Mouse (Mus musculus) c-Kit-positive CD71-positive TER-119-positive erythroid progenitor cells, embryonic 14.5 days (primary cell): ENCODE measurements around the gene 0610037L13Rik.
A peak's percentile ranks its signal among the peaks of the same experiment; 100 is the strongest.

Source experiments
- DNase-seq: peaks from one replicate; pipeline ENCODE4 v3.0.0-alpha.2; 2013; ENCODE audit warnings: low spot score

0610037L13Rik gene

DNA sequence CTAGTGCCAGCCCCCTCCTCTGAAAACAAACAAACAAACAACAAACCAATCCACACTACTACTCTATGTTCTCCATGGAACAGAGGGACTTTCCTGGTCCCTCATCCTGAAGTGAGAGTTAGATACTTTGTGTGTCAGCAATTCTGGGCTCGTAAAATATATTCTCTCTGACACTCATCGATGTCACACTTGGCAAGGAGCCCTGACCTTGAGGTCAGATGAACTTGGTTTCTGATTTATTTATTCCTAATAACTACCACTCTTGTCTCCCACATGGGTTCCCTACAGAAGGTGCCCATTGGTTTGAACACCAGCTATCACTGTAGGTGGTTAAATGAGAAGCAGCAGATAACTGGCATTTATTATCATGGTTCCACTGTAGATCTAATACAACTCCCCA is 30.7 kb downstream of the 0610037L13Rik start:
- no peak for DNase-seq

GRCm38 (mm10) chr4:107921152-107921695 is 31.6 kb downstream of the 0610037L13Rik start:
- DNase-seq: peak; percentile 25

DNA sequence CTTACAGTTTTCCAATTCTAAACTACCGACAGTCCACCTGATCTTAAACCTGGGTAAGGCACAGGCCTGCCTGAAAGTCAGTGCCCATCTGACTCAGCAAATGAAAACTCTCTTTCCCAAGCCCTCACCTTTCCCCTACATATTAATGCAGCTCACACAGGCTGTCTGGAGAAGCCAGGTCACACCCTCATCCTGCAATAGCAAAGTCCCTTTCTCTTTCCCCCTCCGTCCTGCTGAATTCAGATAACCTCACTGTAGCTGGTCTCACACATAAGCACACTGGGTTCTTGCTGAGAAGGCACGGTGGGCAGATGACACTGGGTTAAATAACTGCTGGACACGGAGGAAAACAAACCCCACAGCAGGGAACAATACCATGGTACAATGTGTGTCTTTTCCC is 32.3 kb downstream of the 0610037L13Rik start:
- peak; percentile 33 for DNase-seq

GRCm38 (mm10) chr4:107923145-107923802 is 33.7 kb downstream of the 0610037L13Rik start, which contains the start of gene Cpt2:
Gene Cpt2 (minus strand): TSS chr4:107923610.
- peak; percentile 95 for DNase-seq

DNA sequence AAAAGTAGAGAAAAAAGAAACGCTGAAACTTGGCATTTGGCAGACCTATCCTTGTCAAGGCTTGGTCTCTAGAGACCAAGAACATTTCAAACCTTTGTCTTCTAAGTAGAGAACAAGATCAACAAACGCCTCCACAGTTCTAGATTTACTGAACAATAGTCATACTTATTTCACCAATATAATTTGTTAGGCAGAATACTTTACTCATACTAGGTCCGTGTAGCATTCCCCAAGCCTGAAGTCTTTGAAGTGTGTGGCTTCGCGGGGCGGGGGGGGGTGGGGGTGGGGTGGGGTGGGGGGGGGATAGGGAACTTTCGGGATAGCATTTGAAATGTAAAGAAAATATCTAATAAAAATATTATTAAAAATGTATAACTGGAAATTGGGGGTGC is 34.2 kb downstream of the 0610037L13Rik start:
- DNase-seq: no peak

DNA sequence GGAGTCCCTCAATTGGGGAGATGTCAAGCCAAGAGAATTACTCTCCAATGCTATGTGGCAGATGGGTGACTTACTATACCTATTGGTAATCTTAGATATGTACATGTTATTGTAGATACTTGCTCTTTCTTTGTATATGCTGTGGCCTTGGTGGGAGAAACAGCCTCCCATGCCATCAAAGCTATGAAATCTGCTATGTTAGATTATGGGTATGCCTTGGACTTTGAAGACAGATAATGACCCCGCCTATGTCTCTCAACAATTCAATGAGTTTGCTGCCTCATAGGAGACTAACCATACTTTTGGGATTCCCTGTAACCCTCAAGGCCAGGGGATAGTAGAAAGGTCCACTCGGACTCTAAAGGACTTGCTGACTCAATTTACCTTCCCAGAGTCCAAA is 38.7 kb downstream of the 0610037L13Rik start:
- peak; percentile 22 for DNase-seq

DNA sequence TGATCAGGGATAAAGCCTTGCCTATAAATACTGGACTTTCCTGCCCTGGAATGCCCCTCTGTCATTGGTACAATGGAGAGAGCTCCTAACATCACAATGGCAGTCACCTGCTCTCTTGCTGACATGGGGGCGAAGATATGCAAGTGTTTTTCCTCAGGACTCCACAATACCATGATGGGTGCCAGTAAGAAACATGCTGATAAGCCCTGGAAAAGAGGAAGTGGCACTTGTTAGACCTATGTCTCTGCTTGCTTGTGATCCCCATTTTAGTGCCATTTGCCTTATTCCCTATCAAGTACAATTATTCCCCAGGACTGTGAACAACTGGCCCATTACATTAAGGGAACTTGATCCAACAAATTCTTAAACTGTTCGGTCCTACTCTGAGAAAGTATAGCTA is 39.1 kb downstream of the 0610037L13Rik start:
- no peak for DNase-seq

DNA sequence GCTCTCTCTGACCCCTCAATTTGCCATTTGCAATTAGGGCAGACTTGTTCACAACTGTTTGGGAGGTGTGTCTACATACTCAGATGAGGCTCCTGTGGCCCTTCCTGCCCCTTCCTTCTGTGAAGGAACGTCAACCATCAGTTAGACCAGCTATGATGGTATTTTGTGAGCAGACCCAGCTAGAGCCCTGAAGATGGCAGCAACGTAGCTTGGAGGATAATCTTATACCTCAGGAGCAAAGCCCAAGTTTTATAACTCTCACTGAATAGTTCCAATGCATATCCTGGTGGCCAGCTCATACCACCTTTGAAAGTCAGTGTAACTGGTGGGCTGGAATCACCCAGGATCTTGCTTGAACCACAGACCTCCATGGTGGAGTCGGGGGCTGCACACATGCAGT is 41.8 kb downstream of the 0610037L13Rik start:
- no peak for DNase-seq

GRCm38 (mm10) chr4:107933239-107933638 is 43.6 kb downstream of the 0610037L13Rik start:
- no peak for DNase-seq

DNA sequence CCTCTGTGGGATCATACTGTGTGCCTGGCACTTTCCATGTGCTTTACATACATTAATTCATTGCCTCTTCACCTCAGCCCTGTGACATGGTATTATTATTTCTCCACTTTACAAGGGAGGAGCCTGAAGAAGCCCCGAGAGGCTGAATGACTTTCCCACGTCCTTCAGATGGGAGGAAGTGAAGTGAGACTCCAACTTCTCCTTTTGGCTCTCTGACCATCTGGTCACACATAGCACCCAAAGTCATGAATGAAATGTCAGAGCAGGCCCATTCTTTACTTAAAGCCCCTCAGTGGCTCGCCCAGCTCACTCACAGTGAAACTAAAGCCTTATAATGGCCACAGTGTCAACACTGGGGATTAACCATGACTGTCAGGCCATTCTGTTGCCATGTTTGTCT is 45.6 kb downstream of the 0610037L13Rik start:
- no peak for DNase-seq

GRCm38 (mm10) chr4:107937338-107937737 is 47.7 kb downstream of the 0610037L13Rik start:
- no peak for DNase-seq

- DNase-seq: no peak
These were observed 48.5 kb downstream of the 0610037L13Rik start for GRCm38 (mm10) chr4:107938124-107938523.

DNA sequence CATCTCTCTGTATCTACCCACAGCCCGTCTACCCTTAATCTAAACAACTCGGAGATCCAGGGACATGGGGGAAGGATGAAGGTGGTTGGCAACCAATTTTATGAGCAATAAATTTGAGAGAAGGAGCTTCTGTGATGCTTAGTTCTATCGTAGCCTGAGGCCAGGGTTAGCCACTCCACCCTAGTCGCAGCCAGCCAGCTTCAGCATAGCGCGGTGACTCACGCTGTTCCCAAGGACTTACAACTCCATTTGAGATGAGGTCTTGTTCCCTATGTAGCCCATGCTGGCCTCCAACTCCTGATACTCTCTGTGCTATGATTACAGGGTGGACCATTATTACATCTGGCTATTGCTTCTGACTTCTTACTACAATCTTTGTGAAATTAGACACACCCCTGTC is 53.1 kb downstream of the 0610037L13Rik start:
- no peak for DNase-seq

- no peak for DNase-seq
These were observed 54.5 kb downstream of the 0610037L13Rik start for GRCm38 (mm10) chr4:107944141-107944540.
